Mouse (Mus musculus): Measurements from ENCODE around the gene Lipa.

DNA sequence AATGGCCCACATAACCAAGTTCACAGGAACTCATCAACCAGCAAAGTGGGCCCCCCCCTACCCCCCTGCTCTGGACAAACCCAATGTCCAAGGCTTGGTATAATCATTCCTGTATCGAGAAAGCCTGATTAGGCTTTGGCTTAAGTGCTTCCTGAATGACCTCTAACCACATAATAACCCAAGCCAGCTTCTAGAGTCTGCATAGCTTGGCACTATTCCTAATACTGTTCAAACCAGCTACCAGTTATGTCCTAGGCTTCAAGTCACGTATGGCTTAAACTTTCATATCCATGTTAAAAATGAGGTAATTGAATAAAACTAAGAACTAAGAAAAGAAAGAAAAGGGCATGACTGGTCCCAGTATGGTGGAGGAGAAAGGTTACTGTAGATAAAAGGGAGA lies 10.9 kb downstream of the Lipa start:
- no peak for TF ChIP-seq CTCF (IDR thresholded peaks at IDR 0.05; ENCODE audit: low read depth)
- TF ChIP-seq EP300 (IDR thresholded peaks at IDR 0.05; ENCODE audit: low read depth), result no peak

All from liver, embryonic 14.5 days (tissue).